Mouse (Mus musculus): Measurements from ENCODE around the gene Gprc5b.

The Gprc5b gene

GRCm38 (mm10) chr7:118948677-118949282 lies 46.2 kb downstream of the Gprc5b start:
- DNase-seq: no peak

DNA sequence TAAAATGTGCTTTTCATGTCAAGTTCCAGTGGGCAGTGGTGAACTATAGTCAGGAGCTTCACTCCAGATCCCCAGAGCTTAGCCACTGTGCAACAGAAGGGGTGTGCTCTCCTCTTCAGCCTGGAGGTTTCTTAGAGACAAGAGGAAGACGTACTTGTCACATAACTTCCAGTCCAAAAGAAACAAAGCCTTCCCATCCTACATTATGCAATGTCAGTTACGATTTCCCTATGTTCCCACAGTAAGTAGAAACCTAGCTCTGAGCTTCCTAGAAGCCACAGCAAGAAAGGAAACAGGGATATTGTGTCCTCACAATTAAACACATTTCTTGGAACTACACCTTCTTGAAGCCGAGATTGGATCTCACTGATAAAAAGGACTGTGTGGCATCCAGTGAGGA lies 47.8 kb downstream of the Gprc5b start:
- no peak for DNase-seq

GRCm38 (mm10) chr7:118944884-118945283 lies 50.1 kb downstream of the Gprc5b start:
- DNase-seq: no peak

- DNase-seq: no peak
Observed at GRCm38 (mm10) chr7:118943170-118943569, 51.8 kb downstream of the Gprc5b start.

GRCm38 (mm10) chr7:118942297-118942696 lies 52.7 kb downstream of the Gprc5b start:
- DNase-seq: no peak

- DNase-seq: no peak
Observed at GRCm38 (mm10) chr7:118937469-118938387, 57.3 kb downstream of the Gprc5b start.

DNA sequence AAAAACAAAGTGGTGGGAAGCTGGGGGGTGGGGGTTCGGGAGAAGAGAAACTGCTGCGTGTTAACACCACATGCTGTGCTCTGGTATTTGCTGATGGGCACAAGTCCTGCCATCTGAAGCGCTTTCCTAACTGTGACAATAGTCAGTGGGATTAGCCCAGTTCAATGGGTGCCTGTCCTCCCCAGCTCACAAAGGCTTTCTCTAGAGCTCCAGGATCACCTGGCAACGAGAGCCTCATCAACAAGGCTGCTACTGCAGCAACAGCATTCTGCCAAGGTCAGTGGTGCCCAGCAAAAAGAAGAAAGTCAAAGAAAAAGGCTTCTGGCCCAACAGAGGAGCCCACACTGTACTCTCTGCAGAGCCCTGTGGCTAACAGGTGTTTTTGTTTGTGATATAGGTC lies 58.2 kb downstream of the Gprc5b start:
- no peak for DNase-seq

GRCm38 (mm10) chr7:118935306-118935705 lies 59.7 kb downstream of the Gprc5b start:
- DNase-seq: no peak

- DNase-seq: no peak
Observed at GRCm38 (mm10) chr7:118931502-118932395, 63.3 kb downstream of the Gprc5b start.

GRCm38 (mm10) chr7:118929601-118930311 lies 65.3 kb downstream of the Gprc5b start:
- no peak for DNase-seq

DNA sequence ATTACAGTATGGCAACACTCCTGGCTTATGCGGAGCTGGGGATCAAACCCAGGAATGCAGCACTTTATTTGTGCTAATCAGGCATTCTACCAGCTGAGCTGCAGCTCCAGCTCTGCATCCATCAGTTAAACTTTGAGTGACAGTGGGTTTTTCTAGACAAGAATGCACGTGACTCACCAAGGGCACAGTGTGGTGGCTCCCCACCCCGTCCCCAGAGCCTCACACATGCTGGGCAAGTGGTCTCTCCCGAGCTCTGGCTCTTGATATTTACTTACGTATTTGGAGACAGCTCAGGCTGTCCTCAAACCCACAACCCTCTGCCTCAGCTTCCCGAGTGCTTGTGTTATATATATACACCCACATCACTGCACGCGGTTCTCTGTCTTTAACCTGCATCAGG lies 66.1 kb downstream of the Gprc5b start:
- DNase-seq: no peak

GRCm38 (mm10) chr7:118928316-118928715 lies 66.7 kb downstream of the Gprc5b start:
- DNase-seq: no peak

GRCm38 (mm10) chr7:118927279-118927678 lies 67.7 kb downstream of the Gprc5b start:
- DNase-seq: no peak

DNA sequence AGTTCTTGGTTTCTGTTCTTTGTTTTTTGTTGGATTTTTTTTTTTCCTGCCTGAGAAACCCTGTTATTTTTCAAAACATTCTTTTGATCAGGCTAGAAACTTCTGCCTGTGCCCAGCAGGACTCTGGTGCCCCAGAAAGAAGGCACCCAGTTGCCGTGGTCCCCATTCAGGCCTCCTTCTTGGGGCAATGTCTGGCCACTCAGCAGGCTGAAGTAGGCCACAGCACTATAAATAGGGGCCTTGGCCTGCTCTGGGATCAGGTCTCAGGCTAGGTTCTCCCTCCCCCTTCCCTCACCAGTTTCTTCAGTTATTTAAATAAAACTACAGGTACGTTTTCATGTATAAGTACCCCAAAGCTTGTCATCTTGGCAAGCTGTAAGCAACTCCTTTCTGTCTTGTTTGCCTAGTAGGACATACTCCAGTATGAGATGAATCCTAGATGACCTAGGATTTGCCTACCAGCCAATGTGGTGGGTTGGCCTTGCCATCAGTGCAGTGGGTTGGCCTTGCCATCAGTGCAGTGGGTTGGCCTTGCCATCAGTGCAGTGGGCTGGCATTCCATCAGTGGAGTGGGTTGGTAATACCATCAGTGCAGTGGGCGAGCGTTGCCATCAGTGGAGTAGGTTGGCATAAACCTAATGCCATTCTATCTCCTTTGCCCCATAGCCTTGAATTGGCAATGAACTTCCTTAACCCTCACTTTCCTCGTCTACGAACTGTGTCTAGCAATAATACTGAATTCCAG lies 68.3 kb downstream of the Gprc5b start:
- no peak for DNase-seq

DNA sequence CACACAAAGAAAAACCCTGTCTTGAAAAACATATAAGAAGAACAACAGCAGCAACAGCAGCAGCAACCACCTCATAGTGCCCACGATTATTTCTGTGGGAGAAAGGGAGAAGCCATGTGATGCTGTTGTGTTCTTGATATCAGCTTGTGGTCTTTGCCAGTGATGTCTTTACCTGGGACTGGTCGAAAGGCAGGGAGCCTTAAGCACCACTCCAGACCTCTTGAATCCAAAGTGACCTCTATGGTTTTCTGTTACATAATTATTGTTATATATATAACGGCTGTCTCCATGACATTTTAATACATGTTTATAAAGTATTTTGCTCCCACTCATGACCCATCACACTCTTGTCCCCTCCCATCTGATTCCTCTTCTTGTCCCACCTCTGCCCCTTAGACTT lies 69.5 kb downstream of the Gprc5b start:
- DNase-seq: no peak

GRCm38 (mm10) chr7:118922441-118923202 lies 72.4 kb downstream of the Gprc5b start:
- DNase-seq: no peak

Data from cerebellum, postnatal 10 days (tissue).